Comparison of ENCODE assay signal across 8 mouse cellular contexts in the genomic region with DNA sequence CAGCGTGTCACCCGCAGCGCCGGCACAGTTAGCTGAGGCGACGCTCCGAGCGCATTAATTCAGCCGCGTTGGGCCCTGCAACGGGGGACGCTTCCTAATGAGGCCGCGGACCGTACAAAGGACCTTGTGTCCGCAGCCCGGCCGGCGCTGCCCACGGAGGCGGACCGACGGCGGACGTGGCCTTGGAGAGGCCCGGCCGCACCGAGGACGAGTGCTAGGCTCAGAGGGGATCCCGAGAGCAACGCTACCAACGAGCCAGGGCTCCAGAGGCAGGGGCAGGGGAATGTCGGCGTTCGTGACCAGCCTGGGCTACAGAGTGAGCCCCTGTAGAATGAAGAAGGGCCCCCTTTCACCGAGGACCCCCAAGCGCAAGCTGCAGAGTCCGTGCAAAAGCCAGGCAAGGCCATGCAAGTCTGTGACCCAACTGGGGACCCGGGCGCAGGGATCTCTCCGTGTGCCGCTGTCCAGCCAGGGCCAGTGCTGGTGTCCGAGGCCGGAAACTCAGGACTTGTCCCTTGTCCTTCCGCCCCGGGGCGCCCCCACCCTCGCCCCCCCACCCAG. TPM values are rescaled to one million over a fixed set of nuclear protein-coding genes. Genes with fewer than 3 reads are reported as not detected.
A peak's percentile ranks its signal among the peaks of the same experiment; 100 is the strongest.
DNase-seq lines count a peak whose midpoint lies in the region; ATAC-seq and TF ChIP-seq lines count a peak whose summit lies in the region.

No protein-coding gene starts in this region.

- H3K27ac ChIP-seq in ES-E14 (ENCODE audit: insufficient read depth, low read depth, low read length, poor library complexity, severe bottlenecking), result no peak overlapping the region
- no peak overlapping the region for H3K27ac ChIP-seq in embryonic facial prominence, embryonic 15.5 days (replicated peaks)
- H3K27ac ChIP-seq in hindbrain, postnatal 0 days, result peak overlapping the region; percentile 81
- H3K27ac ChIP-seq in liver, embryonic 14.5 days, result no peak overlapping the region
- peak overlapping the region; percentile 4; the same call in 1 of the 2 replicates for H3K27ac ChIP-seq in olfactory bulb, adult 2 months (ENCODE audit: insufficient read depth, low read depth, low read length)

- peak; percentile 44 for DNase-seq in cerebellum, adult 9-11 months
- no peak for DNase-seq in cerebellum, postnatal 36 days
- DNase-seq in ES-E14 (ENCODE audit: low read depth, low spot score), result no peak
- peak; percentile 76 for DNase-seq in hindbrain, postnatal 0 days (ENCODE audit: low spot score)
- no peak for DNase-seq in liver, embryonic 14.5 days (ENCODE audit: low read depth in 3 of 3, low spot score in 3 of 3)

- peaks cover 2 to 20% of the 10 kb centered on the region in 2 experiments; a peak in 2 of 4 replicates for H3K4me1 ChIP-seq in ES-E14 (ENCODE audit: control insufficient read depth in 2 of 2, insufficient read depth in 2 of 2, low read length in 2 of 2, poor library complexity in 1 of 2)
- peaks cover 20% of the 10 kb centered on the region for H3K4me1 ChIP-seq in embryonic facial prominence, embryonic 15.5 days
- no peaks in the 10 kb centered on the region for H3K4me1 ChIP-seq in hindbrain, postnatal 0 days (ENCODE audit: insufficient read depth, low read length)
- H3K4me1 ChIP-seq in liver, embryonic 14.5 days (replicated peaks; ENCODE audit: control insufficient read depth in 2 of 2, insufficient read depth in 2 of 2, low read length in 1 of 2), result peaks cover 0 to 2% of the 10 kb centered on the region in 2 experiments; a peak in 1 of 4 replicates
- H3K4me1 ChIP-seq in olfactory bulb, adult 2 months (ENCODE audit: control insufficient read depth, insufficient read depth, low read length), result peaks cover 9% of the 10 kb centered on the region; the same call in 1 of the 2 replicates

- H3K4me2 ChIP-seq in embryonic facial prominence, embryonic 15.5 days (replicated peaks), result peak overlapping the region; percentile 78
- H3K4me2 ChIP-seq in hindbrain, postnatal 0 days (ENCODE audit: low read depth, low read length), result peak overlapping the region; percentile 63
- peak overlapping the region; percentile 54 for H3K4me2 ChIP-seq in liver, embryonic 14.5 days (ENCODE audit: low read depth)

- H3K9ac ChIP-seq in ES-E14 (ENCODE audit: insufficient read depth, low read depth, low read length, poor library complexity, severe bottlenecking), result 0 out of 2 replicates have a peak overlapping the region, but pooled peaks have one; percentile 15
- peak overlapping the region; percentile 21; the same call in 1 of the 2 replicates for H3K9ac ChIP-seq in embryonic facial prominence, embryonic 15.5 days
- H3K9ac ChIP-seq in hindbrain, postnatal 0 days (replicated peaks; ENCODE audit: low read length), result peak overlapping the region; percentile 61
- H3K9ac ChIP-seq in liver, embryonic 14.5 days (replicated peaks), result no peak overlapping the region

- no peak for ATAC-seq in embryonic facial prominence, embryonic 15.5 days (ENCODE audit: insufficient number of reproducible peaks, low FRiP score, low TSS enrichment, low read depth)
- peak; percentile 78 for ATAC-seq in hindbrain, postnatal 0 days
- no peak for ATAC-seq in liver, embryonic 14.5 days (ENCODE audit: insufficient read depth)
- no peak for ATAC-seq in megakaryocyte progenitor cell, adult 5-6 weeks (replicated peaks; ENCODE audit: poor library complexity)

- H3K4me3 ChIP-seq in ES-E14 (ENCODE audit: insufficient read depth in 1 of 2, low read depth in 1 of 2, low read length in 2 of 2, poor library complexity in 1 of 2, severe bottlenecking in 1 of 2), result peak overlapping the region; percentile 47 to 55
- H3K4me3 ChIP-seq in embryonic facial prominence, embryonic 15.5 days (replicated peaks), result peak overlapping the region; percentile 47
- peak overlapping the region; percentile 34 for H3K4me3 ChIP-seq in hindbrain, postnatal 0 days (ENCODE audit: low read length)
- H3K4me3 ChIP-seq in liver, embryonic 14.5 days (ENCODE audit: insufficient read depth in 1 of 2, low read depth in 2 of 2, low read length in 2 of 2), result peak overlapping the region in 1 of 2 experiments; percentile 33; a peak in 2 of 4 replicates
- H3K4me3 ChIP-seq in olfactory bulb, adult 2 months (ENCODE audit: insufficient read depth, low read depth, low read length), result peak overlapping the region; percentile 47

- no peak for TF ChIP-seq CTCF in hindbrain, postnatal 0 days (IDR thresholded peaks at IDR 0.05; ENCODE audit: low read depth)
- no peak for TF ChIP-seq CTCF in liver, embryonic 14.5 days (IDR thresholded peaks at IDR 0.05; ENCODE audit: low read depth)
- TF ChIP-seq CTCF in olfactory bulb, adult 2 months (IDR thresholded peaks at IDR 0.05; ENCODE audit: insufficient read depth, low read depth, low read length), result no peak

- WGBS in embryonic facial prominence, embryonic 15.5 days, result 2% methylated on average over 44 of the region's 48 CpGs
- 3% methylated on average over 48 of the region's 48 CpGs for WGBS in hindbrain, postnatal 0 days
- under 1% methylated on average over 48 of the region's 48 CpGs for WGBS in liver, embryonic 14.5 days (ENCODE audit: insufficient replicate concordance)
- WGBS in olfactory bulb, adult 2 months, result 7% methylated on average over 48 of the region's 48 CpGs

- TF ChIP-seq EP300 in liver, embryonic 14.5 days (IDR thresholded peaks at IDR 0.05; ENCODE audit: low read depth), result no peak

- no peaks in the 10 kb centered on the region for H3K36me3 ChIP-seq in ES-E14 (ENCODE audit: control insufficient read depth, insufficient read depth, low read length, poor library complexity, severe bottlenecking)
- peaks cover 21% of the 10 kb centered on the region; the same call in 1 of the 2 replicates for H3K36me3 ChIP-seq in embryonic facial prominence, embryonic 15.5 days
- H3K36me3 ChIP-seq in hindbrain, postnatal 0 days (ENCODE audit: insufficient read depth, low read length), result peaks cover 13% of the 10 kb centered on the region; the same call in 1 of the 2 replicates
- no peaks in the 10 kb centered on the region for H3K36me3 ChIP-seq in liver, embryonic 14.5 days (replicated peaks; ENCODE audit: control insufficient read depth, insufficient read depth, low read depth)

- H3K27me3 ChIP-seq in embryonic facial prominence, embryonic 15.5 days, result peaks cover 27% of the 10 kb centered on the region
- H3K27me3 ChIP-seq in hindbrain, postnatal 0 days (ENCODE audit: insufficient read depth, low read length), result peaks cover 4% of the 10 kb centered on the region; the same call in 1 of the 2 replicates
- H3K27me3 ChIP-seq in liver, embryonic 14.5 days (ENCODE audit: control insufficient read depth, insufficient read depth, low read length), result peaks cover 66% of the 10 kb centered on the region

- in situ Hi-C loops in ES-E14 (cut with MboI; ENCODE audit: low sequenced_read_pairs in 2 of 2, unreplicated experiment in 2 of 2), result no loop called here

- H3K9me3 ChIP-seq in ES-E14 (ENCODE audit: control insufficient read depth, insufficient read depth, low read depth, low read length), result no peaks in the 10 kb centered on the region
- no peaks in the 10 kb centered on the region for H3K9me3 ChIP-seq in embryonic facial prominence, embryonic 15.5 days (replicated peaks)
- H3K9me3 ChIP-seq in hindbrain, postnatal 0 days (ENCODE audit: low read length), result no peaks in the 10 kb centered on the region
- H3K9me3 ChIP-seq in liver, embryonic 14.5 days (ENCODE audit: control insufficient read depth, low read length), result no peaks in the 10 kb centered on the region

- TF ChIP-seq POLR2A in olfactory bulb, adult 2 months (IDR thresholded peaks at IDR 0.05; ENCODE audit: insufficient read depth, low read depth, low read length), result no peak

RNA-seq across cellular contexts. Expression of gene Efna2, which starts 11.3 kb away (rescaled TPM):
- 2.7 and 3.4 TPM in 2 replicates for total RNA-seq in ES-E14 (2012; rRNA removed)
- 30.9 and 31.8 TPM in 2 replicates for polyA plus RNA-seq in embryonic facial prominence, embryonic 15.5 days (2015; fragmentation: Nextera tagmentation; extraction: Ambion mirVana)
- 24.0 and 32.8 TPM in 2 replicates for total RNA-seq in hindbrain, postnatal 0 days (2014; rRNA removed)
- 23.2 and 23.8 TPM in 2 replicates for polyA plus RNA-seq in hindbrain, postnatal 0 days (2015; fragmentation: Nextera tagmentation; extraction: Ambion mirVana)
- 0.40 and 0.47 TPM in 2 replicates for polyA plus RNA-seq in liver, embryonic 14.5 days (2012; rRNA removed)
- polyA plus RNA-seq in liver, embryonic 14.5 days (2014; fragmentation: Nextera tagmentation; extraction: Ambion mirVana), result 0.51 and 0.52 TPM in 2 replicates
- polyA plus RNA-seq in olfactory bulb, adult 2 months (2012; ENCODE audit: insufficient read depth, insufficient read length, low replicate concordance, missing spikeins), result not detected in 2 replicates
- total RNA-seq in megakaryocyte progenitor cell, adult 5-6 weeks (2015), result 0.54 TPM in 1 of 2 replicates, not detected in the other
- total RNA-seq in megakaryocyte progenitor cell, adult 5-6 weeks (2017), result 0.37 TPM in 1 of 2 replicates, not detected in the other

RNA-seq across cellular contexts. Expression of gene 1600002K03Rik, which starts 17.8 kb away (rescaled TPM):
- total RNA-seq in ES-E14 (2012; rRNA removed), result 25.4 and 31.2 TPM in 2 replicates
- 12.0 and 13.6 TPM in 2 replicates for polyA plus RNA-seq in embryonic facial prominence, embryonic 15.5 days (2015; fragmentation: Nextera tagmentation; extraction: Ambion mirVana)
- total RNA-seq in hindbrain, postnatal 0 days (2014; rRNA removed), result 2.6 and 3.2 TPM in 2 replicates
- polyA plus RNA-seq in hindbrain, postnatal 0 days (2015; fragmentation: Nextera tagmentation; extraction: Ambion mirVana), result 4.3 and 4.4 TPM in 2 replicates
- polyA plus RNA-seq in liver, embryonic 14.5 days (2012; rRNA removed), result 6.8 and 6.9 TPM in 2 replicates
- polyA plus RNA-seq in liver, embryonic 14.5 days (2014; fragmentation: Nextera tagmentation; extraction: Ambion mirVana), result 10.6 and 13.2 TPM in 2 replicates
- not detected in 2 replicates for polyA plus RNA-seq in olfactory bulb, adult 2 months (2012; ENCODE audit: insufficient read depth, insufficient read length, low replicate concordance, missing spikeins)
- total RNA-seq in megakaryocyte progenitor cell, adult 5-6 weeks (2015), result 17.2 and 18.2 TPM in 2 replicates
- 13.4 and 13.5 TPM in 2 replicates for total RNA-seq in megakaryocyte progenitor cell, adult 5-6 weeks (2017)

RNA-seq across cellular contexts. Expression of gene Cirbp, which starts 24.8 kb away (rescaled TPM):
- 69.6 and 105 TPM in 2 replicates for total RNA-seq in ES-E14 (2012; rRNA removed)
- 102 and 116 TPM in 2 replicates for polyA plus RNA-seq in embryonic facial prominence, embryonic 15.5 days (2015; fragmentation: Nextera tagmentation; extraction: Ambion mirVana)
- 257 and 261 TPM in 2 replicates for total RNA-seq in hindbrain, postnatal 0 days (2014; rRNA removed)
- polyA plus RNA-seq in hindbrain, postnatal 0 days (2015; fragmentation: Nextera tagmentation; extraction: Ambion mirVana), result 730 and 732 TPM in 2 replicates
- 19.4 and 19.8 TPM in 2 replicates for polyA plus RNA-seq in liver, embryonic 14.5 days (2012; rRNA removed)
- 10.1 and 10.7 TPM in 2 replicates for polyA plus RNA-seq in liver, embryonic 14.5 days (2014; fragmentation: Nextera tagmentation; extraction: Ambion mirVana)
- not detected in 2 replicates for polyA plus RNA-seq in olfactory bulb, adult 2 months (2012; ENCODE audit: insufficient read depth, insufficient read length, low replicate concordance, missing spikeins)
- total RNA-seq in megakaryocyte progenitor cell, adult 5-6 weeks (2015), result 16.1 and 18.4 TPM in 2 replicates
- total RNA-seq in megakaryocyte progenitor cell, adult 5-6 weeks (2017), result 35.4 and 60.4 TPM in 2 replicates

RNA-seq across cellular contexts. Expression of gene Mum1, which starts 35.7 kb away (rescaled TPM):
- 80.8 and 115 TPM in 2 replicates for total RNA-seq in ES-E14 (2012; rRNA removed)
- 75.2 and 77.0 TPM in 2 replicates for polyA plus RNA-seq in embryonic facial prominence, embryonic 15.5 days (2015; fragmentation: Nextera tagmentation; extraction: Ambion mirVana)
- total RNA-seq in hindbrain, postnatal 0 days (2014; rRNA removed), result 41.5 and 49.3 TPM in 2 replicates
- polyA plus RNA-seq in hindbrain, postnatal 0 days (2015; fragmentation: Nextera tagmentation; extraction: Ambion mirVana), result 45.8 and 45.9 TPM in 2 replicates
- polyA plus RNA-seq in liver, embryonic 14.5 days (2012; rRNA removed), result 12.9 and 18.8 TPM in 2 replicates
- polyA plus RNA-seq in liver, embryonic 14.5 days (2014; fragmentation: Nextera tagmentation; extraction: Ambion mirVana), result 13.2 and 13.8 TPM in 2 replicates
- polyA plus RNA-seq in olfactory bulb, adult 2 months (2012; ENCODE audit: insufficient read depth, insufficient read length, low replicate concordance, missing spikeins), result not detected in 2 replicates
- total RNA-seq in megakaryocyte progenitor cell, adult 5-6 weeks (2015), result 27.6 and 30.9 TPM in 2 replicates
- total RNA-seq in megakaryocyte progenitor cell, adult 5-6 weeks (2017), result 28.9 and 30.0 TPM in 2 replicates

RNA-seq across cellular contexts. Expression of gene Midn, which starts 42.5 kb away (rescaled TPM):
- total RNA-seq in ES-E14 (2012; rRNA removed), result 38.3 and 42.6 TPM in 2 replicates
- 18.3 and 20.4 TPM in 2 replicates for polyA plus RNA-seq in embryonic facial prominence, embryonic 15.5 days (2015; fragmentation: Nextera tagmentation; extraction: Ambion mirVana)
- total RNA-seq in hindbrain, postnatal 0 days (2014; rRNA removed), result 146 and 172 TPM in 2 replicates
- polyA plus RNA-seq in hindbrain, postnatal 0 days (2015; fragmentation: Nextera tagmentation; extraction: Ambion mirVana), result 14.7 and 15.8 TPM in 2 replicates
- 9.1 and 10.3 TPM in 2 replicates for polyA plus RNA-seq in liver, embryonic 14.5 days (2012; rRNA removed)
- polyA plus RNA-seq in liver, embryonic 14.5 days (2014; fragmentation: Nextera tagmentation; extraction: Ambion mirVana), result 5.1 and 5.7 TPM in 2 replicates
- polyA plus RNA-seq in olfactory bulb, adult 2 months (2012; ENCODE audit: insufficient read depth, insufficient read length, low replicate concordance, missing spikeins), result 128 TPM in 1 of 2 replicates, not detected in the other
- total RNA-seq in megakaryocyte progenitor cell, adult 5-6 weeks (2015), result 21.4 and 22.2 TPM in 2 replicates
- 12.7 and 17.9 TPM in 2 replicates for total RNA-seq in megakaryocyte progenitor cell, adult 5-6 weeks (2017)

Comparison
In these comparisons a context has a peak if more than half of its experiments do, and no peak if none do; other contexts are left out.
1. DNase-seq: peak in cerebellum, adult 9-11 months (single experiment) and hindbrain, postnatal 0 days (single experiment); none in cerebellum, postnatal 36 days (0 of 2), ES-E14 (single experiment) and liver, embryonic 14.5 days (0 of 3).
2. H3K27ac ChIP-seq: peak in hindbrain, postnatal 0 days (single experiment) and olfactory bulb, adult 2 months (single experiment); none in ES-E14 (single experiment), embryonic facial prominence, embryonic 15.5 days (single experiment) and liver, embryonic 14.5 days (single experiment).
3. RNA of gene Efna2, which starts 11.3 kb away (polyA plus RNA-seq): 30.9 to 31.8 TPM in embryonic facial prominence, embryonic 15.5 days and 23.2 to 23.8 TPM in hindbrain, postnatal 0 days; 0.40 to 0.52 TPM in liver, embryonic 14.5 days and not detected in olfactory bulb, adult 2 months; every median in the first group is over 10 times any median in the second.
4. Peak in every context shown above with its lines, with median percentiles within 50 percentile points of each other: H3K4me2 ChIP-seq.